Mouse (Mus musculus) heart, postnatal 0 days (tissue): ENCODE data around the gene Dnal4. TPM values are rescaled to one million over a fixed set of nuclear protein-coding genes. Genes with fewer than 3 reads are reported as not detected.

Experiments
- ATAC-seq: fragments of 200-750 bp; cut with Nextera tagmentation; 2 replicates; pipeline ENCODE4 v1.8.0; 2017; ENCODE audit warnings: low read depth, moderate number of reproducible peaks, moderate library complexity; ENCODE audit not compliant: insufficient read depth
- DNase-seq: peaks from one replicate; pipeline ENCODE4 v3.0.0-alpha.2; 2016; ENCODE audit warnings: low spot score
- H3K27ac ChIP-seq: fragments of 300-500 bp; sonication (generic); 2 replicates; pipeline ENCODE4 v1.5.1; 2014; ENCODE audit warnings: low read depth, mild to moderate bottlenecking
- H3K27me3 ChIP-seq: fragments of 300-500 bp; sonication (generic); 2 replicates; pipeline ENCODE4 v1.6.1; 2014; ENCODE audit warnings: low read length, mixed read lengths; ENCODE audit not compliant: control insufficient read depth, insufficient read depth
- H3K36me3 ChIP-seq: fragments of 300-500 bp; sonication (generic); replicated peaks from 2 replicates; pipeline ENCODE4 v1.6.1; 2014; ENCODE audit warnings: low read length, mixed read lengths; ENCODE audit not compliant: control insufficient read depth, insufficient read depth
- H3K4me1 ChIP-seq: fragments of 300-500 bp; sonication (generic); 2 replicates; pipeline ENCODE4 v1.6.1; 2014; ENCODE audit warnings: antibody characterized with exemption; ENCODE audit not compliant: control insufficient read depth, insufficient read depth
- H3K4me2 ChIP-seq: fragments of 300-500 bp; sonication (generic); 2 replicates; pipeline ENCODE4 v1.6.1; 2014; ENCODE audit warnings: low read depth, mild to moderate bottlenecking, low read length, moderate library complexity
- H3K4me3 ChIP-seq: fragments of 300-500 bp; sonication (generic); 2 replicates; pipeline ENCODE4 v1.5.1; 2014; ENCODE audit warnings: low read depth, low read length
- H3K9ac ChIP-seq: fragments of 300-500 bp; sonication (generic); replicated peaks from 2 replicates; pipeline ENCODE4 v1.6.1; 2014; ENCODE audit warnings: low read depth, low read length, mixed read lengths
- H3K9me3 ChIP-seq: fragments of 300-500 bp; sonication (generic); replicated peaks from 2 replicates; pipeline ENCODE4 v1.6.1; 2016; ENCODE audit warnings: low read length; ENCODE audit not compliant: control insufficient read depth
- CTCF ChIP-seq: IDR thresholded peaks from 2 replicates; pipeline ENCODE4 v1.5.1; 2016; ENCODE audit warnings: antibody characterized with exemption, control low read depth, low read depth
- EP300 ChIP-seq: IDR thresholded peaks from 2 replicates; pipeline ENCODE4 v1.6.1; 2016; ENCODE audit warnings: antibody characterized with exemption, low read depth
- WGBS: fragments of 180-500 bp; shearing (Covaris S2); extraction: QIAGEN DNeasy Blood & Tissue Kit; methylation state at CpG from one replicate; pipeline ENCODE4 v1.1.7; 2014; 5-methylcytosine and 5-hydroxymethylcytosine counted together
- polyA plus RNA-seq: library from polyadenylated mRNA; unstranded; fragments of >200 nt; fragmentation: Nextera tagmentation; extraction: Ambion mirVana; gene quantifications from 2 replicates; pipeline ENCODE4 v1.2.1, GENCODE M21; 2015
- total RNA-seq: library from RNA; depleted of rRNA; stranded (reverse); fragments of >200 nt; gene quantifications from 2 replicates; pipeline ENCODE4 v1.2.3, GENCODE M21; 2014; ENCODE audit warnings: low replicate concordance

The Dnal4 gene
- total and polyA plus RNA-seq, 2 experiments from 2014 or later = 35.5 TPM

GRCm38 (mm10) chr15:79798591-79798990 lies 20.9 kb upstream of the Dnal4 start:
- Histone ChIP-seq H3K27me3 (peaks cover 28% of the 10 kb centered on the region), H3K4me2 (no peak overlapping the region), H3K4me1 (peaks cover 1% of the 10 kb centered on the region; the same call in 1 of the 2 replicates), H3K9ac (no peak overlapping the region), H3K4me3 (no peak overlapping the region), H3K36me3 (no peaks in the 10 kb centered on the region), H3K9me3 (no peaks in the 10 kb centered on the region), H3K27ac (no peak overlapping the region)
- ATAC-seq = no peak
- TF ChIP-seq EP300 (no peak), CTCF (no peak)
- DNase-seq = no peak
- 71% methylated on average over 10 of the region's 10 CpGs for WGBS

GRCm38 (mm10) chr15:79797680-79798079 lies 20.0 kb upstream of the Dnal4 start:
- no peak for DNase-seq
- Histone ChIP-seq H3K36me3 (no peaks in the 10 kb centered on the region), H3K4me2 (no peak overlapping the region), H3K9me3 (no peaks in the 10 kb centered on the region), H3K9ac (no peak overlapping the region), H3K4me3 (no peak overlapping the region), H3K4me1 (no peaks in the 10 kb centered on the region), H3K27ac (no peak overlapping the region), H3K27me3 (peaks cover 19% of the 10 kb centered on the region)
- WGBS = 82% methylated on average over 8 of the region's 8 CpGs
- ATAC-seq = no peak
- TF ChIP-seq EP300 (no peak), CTCF (no peak)

- TF ChIP-seq CTCF (no peak), EP300 (no peak)
- Histone ChIP-seq H3K36me3 (no peaks in the 10 kb centered on the region), H3K4me2 (no peak overlapping the region), H3K4me3 (no peak overlapping the region), H3K27ac (no peak overlapping the region), H3K9me3 (no peaks in the 10 kb centered on the region), H3K9ac (no peak overlapping the region), H3K4me1 (no peaks in the 10 kb centered on the region), H3K27me3 (peaks cover 13% of the 10 kb centered on the region)
- WGBS = 76% methylated on average over 7 of the region's 7 CpGs
- ATAC-seq = no peak
- DNase-seq = no peak
Observed at GRCm38 (mm10) chr15:79797096-79797495, 19.4 kb upstream of the Dnal4 start.

- H3K4me1 ChIP-seq = no peaks in the 10 kb centered on the region
- no peak overlapping the region for H3K9ac ChIP-seq
- no peak for ATAC-seq
- no peak overlapping the region for H3K27ac ChIP-seq
- peaks cover 11% of the 10 kb centered on the region for H3K27me3 ChIP-seq
- H3K4me2 ChIP-seq = no peak overlapping the region
- no peak for DNase-seq
- H3K36me3 ChIP-seq = no peaks in the 10 kb centered on the region
- TF ChIP-seq EP300 (no peak), CTCF (no peak)
- no peaks in the 10 kb centered on the region for H3K9me3 ChIP-seq
- WGBS = 70% methylated on average over 12 of the region's 12 CpGs
- no peak overlapping the region for H3K4me3 ChIP-seq
Observed at GRCm38 (mm10) chr15:79796256-79796655, 18.6 kb upstream of the Dnal4 start.

- Histone ChIP-seq H3K9ac (no peak overlapping the region), H3K27ac (no peak overlapping the region), H3K4me1 (no peaks in the 10 kb centered on the region), H3K4me3 (no peak overlapping the region), H3K36me3 (no peaks in the 10 kb centered on the region), H3K27me3 (peaks cover 7% of the 10 kb centered on the region), H3K4me2 (no peak overlapping the region), H3K9me3 (no peaks in the 10 kb centered on the region)
- WGBS = 15% methylated on average over 20 of the region's 20 CpGs
- ATAC-seq = no peak
- no peak for DNase-seq
- TF ChIP-seq CTCF = no peak
- no peak for TF ChIP-seq EP300
Observed at GRCm38 (mm10) chr15:79794173-79794572, 16.5 kb upstream of the Dnal4 start.

- TF ChIP-seq EP300 (no peak), CTCF (no peak)
- 89% methylated on average over 9 of the region's 9 CpGs for WGBS
- H3K9ac ChIP-seq = no peak overlapping the region
- ATAC-seq (no peak), DNase-seq (no peak)
- H3K4me3 ChIP-seq = no peak overlapping the region
- peaks cover 11% of the 10 kb centered on the region; the same call in 1 of the 2 replicates for H3K27me3 ChIP-seq
- no peaks in the 10 kb centered on the region for H3K4me1 ChIP-seq
- H3K9me3 ChIP-seq = no peaks in the 10 kb centered on the region
- no peak overlapping the region for H3K4me2 ChIP-seq
- no peaks in the 10 kb centered on the region for H3K36me3 ChIP-seq
- H3K27ac ChIP-seq = no peak overlapping the region
Observed at GRCm38 (mm10) chr15:79793076-79793475, 15.4 kb upstream of the Dnal4 start.
